Mouse (Mus musculus) thymus, adult 2 months (tissue): ENCODE measurements around the gene Tmprss15. TPM values are rescaled to one million over a fixed set of nuclear protein-coding genes. Genes with fewer than 3 reads are reported as not detected.

Experiments
- DNase-seq: peaks from one replicate; pipeline ENCODE4 v3.0.0; 2021
- H3K27ac ChIP-seq: fragments of 200-500 bp; 2 replicates; pipeline ENCODE4 v1.5.1; 2012; ENCODE audit warnings: low read length, control low read depth; ENCODE audit not compliant: control insufficient read depth, insufficient read depth
- H3K27me3 ChIP-seq: fragments of 200-500 bp; 2 replicates; pipeline ENCODE4 v1.6.1; 2012; ENCODE audit warnings: mild to moderate bottlenecking, low read length, moderate library complexity, mixed read lengths; ENCODE audit not compliant: control insufficient read depth, insufficient read depth
- H3K36me3 ChIP-seq: fragments of 200-500 bp; 2 replicates; pipeline ENCODE4 v1.6.1; 2012; ENCODE audit warnings: mild to moderate bottlenecking, low read length, moderate library complexity; ENCODE audit not compliant: control insufficient read depth, insufficient read depth
- H3K4me1 ChIP-seq: fragments of 200-500 bp; replicated peaks from 2 replicates; pipeline ENCODE4 v1.6.1; 2012; ENCODE audit warnings: low read length; ENCODE audit not compliant: control insufficient read depth, insufficient read depth
- H3K4me3 ChIP-seq: fragments of 200-500 bp; 2 replicates; pipeline ENCODE4 v1.5.1; 2012; ENCODE audit warnings: mild to moderate bottlenecking, low read length, control low read depth, moderate library complexity; ENCODE audit not compliant: control insufficient read depth, insufficient read depth
- CTCF ChIP-seq: fragments of 200-500 bp; IDR thresholded peaks from 2 replicates; pipeline ENCODE4 v1.5.1; 2012; ENCODE audit warnings: mild to moderate bottlenecking, control low read depth, low read length, moderate library complexity, borderline replicate concordance; ENCODE audit not compliant: control insufficient read depth, poor library complexity, insufficient read depth; ENCODE audit errors: extremely low read depth
- POLR2A ChIP-seq: fragments of 200-500 bp; IDR thresholded peaks from 2 replicates; pipeline ENCODE4 v1.6.1; 2012; ENCODE audit warnings: mild to moderate bottlenecking, low read length, control low read depth, moderate library complexity; ENCODE audit not compliant: control insufficient read depth, poor library complexity, insufficient read depth; ENCODE audit errors: extremely low read depth
- WGBS: fragments of 180-500 bp; shearing (Covaris S2); methylation state at CpG from one replicate; pipeline ENCODE4 v1.1.7; 2018; 5-methylcytosine and 5-hydroxymethylcytosine counted together
- polyA plus RNA-seq: library from polyadenylated mRNA; depleted of rRNA; stranded (reverse); fragments of >200 nt; gene quantifications from 2 replicates; pipeline ENCODE4 v1.2.3, GENCODE M21; 2012; rRNA removed

The Tmprss15 gene
- polyA plus RNA-seq, 1 experiment: 0.01 TPM

DNA sequence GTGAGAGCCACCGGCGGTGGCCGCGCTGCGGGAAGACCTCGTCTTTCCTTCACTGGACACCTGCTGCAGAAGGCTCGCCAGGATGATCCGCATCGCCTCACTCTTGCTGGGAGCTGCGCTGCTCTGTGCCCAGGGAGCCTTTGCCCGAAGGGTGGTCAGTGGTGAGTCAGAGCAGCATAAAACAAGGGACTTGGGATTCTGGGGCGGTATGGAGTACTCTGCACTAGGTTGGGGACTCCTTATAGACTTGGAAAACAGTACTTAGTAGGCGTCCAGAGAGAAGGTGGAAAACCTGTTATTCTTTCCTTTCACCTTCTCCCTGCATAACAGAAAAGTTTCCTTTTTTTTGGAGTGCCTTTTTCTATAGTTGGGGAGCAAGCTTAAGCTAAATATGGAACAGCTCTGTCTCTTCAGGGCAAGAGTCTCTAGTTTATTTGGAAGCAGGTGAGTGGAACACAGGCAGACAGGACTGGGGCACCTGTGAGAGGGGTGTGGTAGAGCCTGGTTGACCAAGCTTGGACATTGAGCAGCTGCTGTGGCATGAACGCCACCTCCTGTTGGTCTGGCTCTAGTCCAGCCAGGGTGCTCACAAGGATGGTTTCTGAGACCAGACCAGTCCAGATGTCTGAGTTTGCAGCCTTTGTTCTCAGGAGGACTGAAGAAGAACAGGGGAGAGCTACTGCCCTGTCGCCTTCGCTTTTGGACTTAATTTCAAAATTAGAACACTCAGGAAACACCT is 159.4 kb downstream of the Tmprss15 start:
- TF ChIP-seq POLR2A (no peak), CTCF (no peak)
- DNase-seq: no peak
- no peaks in the 10 kb centered on the region for H3K4me1 ChIP-seq
- no peak overlapping the region for H3K4me3 ChIP-seq
- no peaks in the 10 kb centered on the region for H3K36me3 ChIP-seq
- no peaks in the 10 kb centered on the region for H3K27me3 ChIP-seq
- H3K27ac ChIP-seq: no peak overlapping the region
- WGBS: 16% methylated on average over 16 of the region's 16 CpGs

DNA sequence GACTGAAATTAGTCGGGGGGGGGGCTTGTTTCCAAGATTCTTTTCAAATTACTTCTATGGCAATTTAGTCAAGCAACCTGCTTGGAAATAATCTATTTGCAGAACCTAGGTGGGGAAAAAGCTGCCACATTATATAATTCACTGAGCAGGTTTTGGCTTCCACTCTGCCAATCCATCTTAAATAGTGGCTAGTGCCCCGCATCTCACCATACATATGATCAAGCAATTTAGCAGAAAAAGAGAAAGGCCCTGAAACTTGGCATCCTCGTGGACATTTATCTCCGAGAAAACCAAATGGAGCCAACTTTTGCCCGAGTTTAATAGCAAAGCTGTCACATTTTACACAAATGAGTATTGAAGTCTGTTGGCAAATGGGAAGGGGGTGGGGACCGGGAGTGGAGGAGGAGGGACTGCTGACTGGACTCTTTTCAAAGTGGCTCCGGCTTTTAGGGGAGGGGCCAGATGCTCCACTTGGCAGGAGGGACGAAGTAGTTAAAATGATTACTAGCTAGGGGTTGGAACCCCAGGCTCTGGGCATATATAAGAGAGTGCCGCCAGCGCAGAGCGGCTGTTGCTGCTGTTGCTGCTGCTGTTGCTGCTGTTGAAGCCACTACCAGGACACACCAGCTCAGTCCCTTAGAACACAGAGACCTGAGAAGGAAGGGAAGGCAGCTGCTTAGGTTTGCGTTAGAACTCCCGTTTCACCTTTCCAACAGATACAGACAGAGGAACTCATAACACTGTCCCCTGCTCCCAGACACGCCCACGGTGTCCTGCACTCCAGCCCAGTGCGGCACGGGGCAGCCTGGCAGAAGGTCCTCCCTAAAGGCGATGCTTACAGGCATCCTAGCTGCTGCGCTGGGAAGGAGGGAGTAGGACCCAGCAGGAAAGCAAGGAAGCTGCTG is 160.3 kb downstream of the Tmprss15 start, which contains the start of gene Chodl:
TSS of gene Chodl (plus strand) at position 567 of the 905 bp plus-strand sequence.
- H3K27ac ChIP-seq: no peak within 1 kb of the TSS
- H3K4me3 ChIP-seq: no peak within 1 kb of the TSS
- TF ChIP-seq POLR2A (no peak), CTCF (no peak)
- no peaks in the 10 kb centered on the region for H3K4me1 ChIP-seq
- no peak for DNase-seq
- no peaks in the 10 kb centered on the region for H3K27me3 ChIP-seq
- 18% methylated on average over 19 of the region's 19 CpGs for WGBS
- no peaks in the 10 kb centered on the region for H3K36me3 ChIP-seq

- no peaks in the 10 kb centered on the region for H3K4me1 ChIP-seq
- WGBS: 75% methylated on average over 5 of the region's 5 CpGs
- TF ChIP-seq CTCF: no peak
- TF ChIP-seq POLR2A: no peak
- H3K4me3 ChIP-seq: no peak overlapping the region
- no peak overlapping the region for H3K27ac ChIP-seq
- DNase-seq: no peak
- no peaks in the 10 kb centered on the region for H3K36me3 ChIP-seq
- no peaks in the 10 kb centered on the region for H3K27me3 ChIP-seq
These were observed 168.3 kb downstream of the Tmprss15 start for GRCm38 (mm10) chr16:78922644-78923043.

Other genes starting within 250 kb of the Tmprss15 start
- 0.05 and 0.08 TPM in 2 replicates for gene Chodl, start 160.1 kb downstream of the Tmprss15 start, polyA plus RNA-seq